Mouse (Mus musculus) common myeloid progenitor, adult 5-6 weeks (primary cell): ENCODE data around the gene Zmym4. TPM values are rescaled to one million over a fixed set of nuclear protein-coding genes. Genes with fewer than 3 reads are reported as not detected.
"Not testable (repeated sequence)": the region's sequence is repeated elsewhere in the genome, so short reads cannot be mapped to it uniquely, and the experiment has no call there.

Experiments used
- ATAC-seq: replicated peaks from 2 replicates; pipeline ENCODE4 v1.8.0; 2016; ENCODE audit warnings: low read depth, mild to moderate bottlenecking, moderate TSS enrichment, inconsistent platforms; ENCODE audit not compliant: poor library complexity, severe bottlenecking
- total RNA-seq: library from RNA; stranded (forward); fragments of 200-1000, 187-1606 nt; gene quantifications from 2 replicates; pipeline ENCODE4 v1.2.3, GENCODE M21; 2017

The Zmym4 gene
- 40.8 and 57.0 TPM in 2 replicates for total RNA-seq

DNA sequence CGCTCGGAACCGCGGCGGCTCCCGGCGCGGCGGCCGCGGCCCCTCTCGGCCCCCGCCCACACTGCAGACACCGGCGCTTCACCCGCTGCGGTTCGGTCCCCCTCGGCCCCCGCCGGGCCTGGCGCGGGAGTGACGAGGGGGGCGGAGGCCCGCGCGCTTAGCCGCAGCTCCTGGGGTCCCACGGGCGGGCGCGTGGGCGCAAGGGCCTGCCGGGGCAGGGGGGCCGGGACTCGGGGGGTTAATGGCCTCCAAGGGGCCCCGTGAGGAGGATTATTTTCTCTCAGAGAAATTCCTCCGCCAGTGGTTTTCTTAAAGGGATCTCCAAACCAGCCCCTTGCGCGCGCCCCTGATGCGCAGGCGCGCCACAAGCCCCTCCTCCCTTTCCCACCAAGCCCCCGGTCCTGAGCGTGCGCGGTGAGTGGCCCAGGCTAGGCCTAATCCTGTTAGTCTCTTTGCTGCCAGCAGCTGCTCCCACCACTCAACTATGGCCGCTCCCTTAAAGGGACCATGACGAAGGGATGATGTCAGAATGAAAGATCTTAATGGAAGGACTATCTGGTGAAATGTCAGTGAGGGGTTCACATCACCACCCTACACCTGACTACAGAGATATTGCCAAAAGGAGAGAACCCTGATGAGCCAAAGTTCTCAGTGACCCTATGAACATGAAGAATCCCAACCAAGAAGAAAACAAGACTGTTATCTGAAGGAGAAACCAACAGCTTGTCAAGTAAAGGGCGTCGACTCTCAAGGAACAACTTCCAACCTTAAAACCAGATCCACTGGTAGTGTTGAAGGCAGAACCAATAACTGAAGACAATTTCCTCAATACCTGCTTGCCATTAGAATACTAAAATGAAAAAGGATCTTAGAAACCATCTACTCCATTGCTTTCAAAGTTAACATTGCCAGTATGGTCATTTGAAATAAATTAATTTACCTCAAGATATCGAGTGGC, at the start of gene Zmym4:
Zmym4 (minus strand) TSS at position 272 of the 958 bp plus-strand sequence.
- ATAC-seq: peak; percentile 99

DNA sequence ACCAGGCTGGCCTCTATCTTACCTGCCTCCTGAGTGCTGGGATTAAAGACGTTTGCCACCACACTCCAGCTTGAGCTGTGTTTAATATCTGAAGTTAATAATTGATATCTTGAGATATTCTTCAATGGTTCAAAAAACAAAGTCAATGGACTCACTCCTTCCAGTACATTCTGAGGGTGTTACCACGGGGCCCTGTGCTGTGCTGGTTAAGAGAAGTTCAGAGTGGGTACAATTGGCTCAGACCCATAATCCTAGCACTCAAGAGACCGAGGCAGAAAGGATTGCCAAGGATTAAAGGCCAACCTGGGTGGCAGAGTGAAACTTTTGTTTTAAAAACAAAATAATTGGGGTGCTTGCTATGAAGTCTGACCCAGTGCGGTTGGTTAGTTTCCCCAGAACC, 48.4 kb upstream of the Zmym4 start:
- ATAC-seq: no peak

DNA sequence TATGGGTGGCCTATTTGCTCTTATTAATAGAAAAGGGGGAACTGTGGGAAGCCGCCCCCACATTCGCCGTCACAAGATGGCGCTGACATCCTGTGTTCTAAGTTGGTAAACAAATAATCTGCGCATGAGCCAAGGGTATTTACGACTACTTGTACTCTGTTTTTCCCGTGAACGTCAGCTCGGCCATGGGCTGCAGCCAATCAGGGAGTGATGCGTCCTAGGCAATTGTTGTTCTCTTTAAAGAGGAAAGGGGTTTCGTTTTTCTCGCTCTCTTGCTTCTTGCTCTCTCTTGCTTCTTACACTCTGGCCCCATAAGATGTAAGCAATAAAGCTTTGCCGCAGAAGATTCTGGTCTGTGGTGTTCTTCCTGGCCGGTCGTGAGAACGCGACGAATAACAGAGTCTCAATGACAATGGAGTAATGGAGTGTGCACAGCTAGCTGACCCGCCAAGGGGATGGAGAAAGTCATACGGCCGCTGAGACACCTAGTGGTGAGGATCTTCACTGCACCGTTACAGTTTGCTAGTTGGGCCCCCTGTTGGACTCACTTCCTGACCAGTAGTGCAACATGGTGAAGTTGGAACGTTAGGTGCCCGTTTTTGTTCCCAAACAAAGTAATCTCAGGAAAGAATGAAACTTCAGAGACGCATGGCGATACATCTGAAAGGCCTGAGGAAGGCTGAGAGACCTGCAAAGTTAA, 47.5 kb upstream of the Zmym4 start:
- peak; percentile 100 for ATAC-seq

DNA sequence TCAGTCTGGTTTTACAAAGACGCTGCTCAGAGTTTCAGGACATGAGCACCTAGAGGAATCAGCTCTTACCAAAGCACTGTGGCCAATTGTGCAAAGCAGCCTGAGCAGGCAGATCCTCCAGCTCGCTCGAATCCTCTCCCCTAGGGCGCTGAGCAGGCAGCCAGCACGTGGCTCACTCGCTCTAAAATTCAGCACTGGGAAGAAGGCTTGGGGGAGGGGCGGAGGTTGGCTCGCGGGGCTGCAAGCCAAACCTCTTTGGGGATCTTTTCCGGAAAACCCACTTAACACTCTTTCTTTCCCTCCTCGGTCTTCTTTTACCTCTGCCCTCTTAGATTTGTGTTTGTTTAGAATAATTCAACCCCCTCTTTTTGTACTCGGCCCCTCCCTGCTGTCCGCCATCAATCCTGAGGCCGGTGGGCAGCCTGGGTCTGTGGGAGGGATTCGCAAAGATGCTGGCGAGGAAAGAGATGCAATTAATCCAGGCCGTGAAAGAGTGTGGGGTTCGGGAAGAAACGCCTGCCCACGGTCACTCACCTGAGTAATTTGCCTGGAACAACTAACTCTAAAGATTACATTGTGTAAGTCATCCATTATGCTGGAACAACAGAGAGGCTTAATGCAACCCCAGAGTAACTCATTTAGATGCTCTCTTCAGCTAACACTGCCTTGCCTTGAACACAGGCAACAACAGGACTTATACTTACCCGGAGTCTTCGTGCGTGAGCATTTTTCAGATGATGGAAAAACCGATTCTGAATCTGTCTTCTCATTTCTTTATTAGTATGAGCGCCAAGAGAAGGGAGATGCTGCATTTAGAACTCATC, 37.4 kb upstream of the Zmym4 start:
- peak; percentile 54; the same call in 1 of the 2 replicates for ATAC-seq

DNA sequence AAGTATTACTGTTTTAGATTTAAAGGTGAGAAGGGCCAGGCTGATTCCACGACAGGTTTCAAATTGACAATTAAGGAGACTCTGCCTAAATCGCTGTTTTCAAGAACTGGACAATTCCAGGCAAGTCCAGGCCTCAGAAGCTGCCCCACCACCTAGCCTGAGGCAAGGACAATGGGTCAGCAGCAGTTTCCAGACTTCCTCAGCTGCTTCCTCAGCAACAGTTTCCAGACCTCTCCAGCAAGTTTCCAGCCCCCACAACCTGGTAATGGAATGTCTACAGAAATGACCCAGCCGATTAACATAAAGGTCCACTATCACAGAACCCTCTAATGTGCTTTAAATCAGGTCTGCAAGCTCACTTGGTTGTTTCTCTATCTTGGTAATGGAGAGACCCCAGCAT, 36.4 kb upstream of the Zmym4 start:
- no peak for ATAC-seq

DNA sequence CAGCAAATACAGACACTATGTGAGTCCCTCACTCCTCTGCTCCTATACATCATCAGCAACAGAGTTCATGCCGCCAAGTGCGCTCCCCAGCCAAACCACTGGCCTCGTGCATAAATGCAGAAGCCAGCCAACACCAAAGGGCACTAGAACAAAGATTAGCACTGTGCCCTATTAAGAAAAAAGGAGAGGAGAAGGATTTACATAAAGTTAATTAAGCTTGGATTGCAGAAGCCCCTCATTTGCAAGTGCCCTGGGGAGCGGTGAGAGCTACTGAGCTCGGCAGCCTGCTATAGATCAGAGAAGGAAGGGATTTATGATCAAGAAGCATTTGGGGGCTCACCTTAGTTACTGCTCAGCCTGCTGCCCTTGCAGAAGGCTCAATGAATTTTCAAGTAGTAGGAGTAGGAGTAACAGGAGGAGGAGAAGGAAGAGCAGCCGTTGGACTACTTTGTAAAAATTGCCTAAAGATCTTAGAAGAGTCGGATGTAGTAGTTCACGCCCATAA, 32.7 kb upstream of the Zmym4 start:
- no peak for ATAC-seq

DNA sequence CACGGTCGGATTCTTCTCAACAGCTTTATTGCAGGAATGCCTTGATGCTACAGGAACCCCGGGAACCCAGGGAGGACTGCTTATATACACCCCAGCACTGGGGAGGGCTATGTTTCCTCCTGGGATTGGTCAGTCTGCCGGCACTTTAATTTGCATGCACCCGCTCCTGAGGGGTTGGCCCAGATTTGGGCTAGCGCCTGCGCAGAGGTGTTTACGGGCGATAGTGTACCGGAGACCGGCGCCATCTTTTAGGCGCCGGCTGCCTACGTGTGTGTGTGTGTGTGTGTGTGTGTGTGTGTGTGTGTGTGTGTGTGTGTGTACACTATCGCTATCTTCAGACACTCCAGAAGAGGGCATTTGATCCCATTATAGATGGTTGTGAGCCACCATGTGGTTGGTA, 31.4 kb upstream of the Zmym4 start:
- not testable (repeated sequence) for ATAC-seq

DNA sequence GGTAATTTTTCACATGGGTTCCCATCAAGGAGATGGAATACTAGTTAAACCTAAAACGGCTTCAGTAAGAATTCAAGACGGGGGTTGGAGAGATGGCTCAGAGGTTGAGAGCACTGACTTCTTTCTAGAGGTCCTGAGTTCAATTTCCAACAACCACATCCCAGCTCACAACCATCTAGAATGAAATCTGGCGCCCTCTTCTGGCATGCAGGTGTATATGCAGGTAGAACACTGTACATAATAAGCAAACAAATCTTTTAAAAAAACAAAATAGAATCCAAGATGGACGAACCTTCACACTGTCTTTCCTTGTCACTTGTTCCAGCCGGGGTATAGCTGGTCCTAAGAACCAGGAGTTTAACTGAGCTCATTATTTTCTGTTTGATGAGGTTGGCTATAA, 24.4 kb upstream of the Zmym4 start:
- ATAC-seq: peak; percentile 39; the same call in 1 of the 2 replicates

DNA sequence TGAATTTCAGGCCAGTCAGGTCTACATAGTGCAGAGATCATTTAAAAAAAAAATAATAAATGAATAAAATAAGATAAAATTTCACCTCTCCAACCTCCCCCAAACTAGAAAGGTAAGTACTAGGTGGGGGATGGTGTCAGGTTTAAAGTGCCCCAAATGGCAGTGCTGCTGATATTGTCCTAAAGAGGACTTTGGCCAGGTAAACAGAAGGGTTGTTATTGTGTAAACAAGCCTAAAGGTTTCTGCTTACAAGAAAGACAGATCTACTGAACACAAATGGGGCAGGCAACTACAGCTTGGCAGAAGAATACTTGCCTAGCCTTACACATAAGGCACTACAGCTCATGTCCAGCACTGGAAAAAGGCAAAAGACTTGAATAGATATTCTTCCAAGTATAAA, 22.6 kb upstream of the Zmym4 start:
- no peak for ATAC-seq

DNA sequence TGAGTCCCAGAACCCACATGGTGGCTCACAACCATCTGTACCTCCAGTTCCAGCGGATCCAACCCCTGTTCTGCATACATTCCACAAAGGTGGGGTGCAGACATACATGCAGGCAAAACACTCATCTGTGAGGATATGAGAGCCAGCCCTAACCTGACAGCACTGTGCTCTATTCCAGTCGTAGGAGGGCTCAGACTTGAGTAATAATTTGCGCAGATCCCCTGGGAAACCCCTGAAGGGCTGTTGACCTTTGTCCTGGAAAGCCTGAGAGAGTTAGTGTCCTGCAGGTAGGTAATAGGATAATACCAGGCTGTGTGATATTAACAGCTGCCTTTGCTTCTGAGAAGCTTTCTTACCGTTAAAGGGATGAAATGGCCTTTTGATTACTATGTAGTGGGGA, 20.6 kb upstream of the Zmym4 start:
- ATAC-seq: no peak

DNA sequence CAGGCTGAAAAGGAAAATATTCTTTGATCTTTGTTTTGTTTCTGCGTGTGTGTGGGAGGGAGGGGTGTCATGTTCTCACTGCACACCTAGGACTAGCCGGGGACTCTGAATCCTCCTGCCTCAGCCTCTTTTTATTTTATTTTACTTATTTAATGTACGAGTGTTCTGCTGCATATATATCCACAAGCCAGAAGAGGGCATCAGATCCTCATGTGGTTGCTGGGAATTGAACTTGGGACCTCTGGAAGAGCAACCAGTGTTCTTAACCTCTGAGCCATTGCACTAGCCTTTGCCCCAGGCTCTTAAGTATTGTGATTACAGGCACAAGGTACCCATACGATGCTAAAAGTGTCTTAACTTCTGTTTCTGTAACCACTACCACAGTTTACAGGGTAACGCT, 18.8 kb upstream of the Zmym4 start:
- no peak for ATAC-seq

DNA sequence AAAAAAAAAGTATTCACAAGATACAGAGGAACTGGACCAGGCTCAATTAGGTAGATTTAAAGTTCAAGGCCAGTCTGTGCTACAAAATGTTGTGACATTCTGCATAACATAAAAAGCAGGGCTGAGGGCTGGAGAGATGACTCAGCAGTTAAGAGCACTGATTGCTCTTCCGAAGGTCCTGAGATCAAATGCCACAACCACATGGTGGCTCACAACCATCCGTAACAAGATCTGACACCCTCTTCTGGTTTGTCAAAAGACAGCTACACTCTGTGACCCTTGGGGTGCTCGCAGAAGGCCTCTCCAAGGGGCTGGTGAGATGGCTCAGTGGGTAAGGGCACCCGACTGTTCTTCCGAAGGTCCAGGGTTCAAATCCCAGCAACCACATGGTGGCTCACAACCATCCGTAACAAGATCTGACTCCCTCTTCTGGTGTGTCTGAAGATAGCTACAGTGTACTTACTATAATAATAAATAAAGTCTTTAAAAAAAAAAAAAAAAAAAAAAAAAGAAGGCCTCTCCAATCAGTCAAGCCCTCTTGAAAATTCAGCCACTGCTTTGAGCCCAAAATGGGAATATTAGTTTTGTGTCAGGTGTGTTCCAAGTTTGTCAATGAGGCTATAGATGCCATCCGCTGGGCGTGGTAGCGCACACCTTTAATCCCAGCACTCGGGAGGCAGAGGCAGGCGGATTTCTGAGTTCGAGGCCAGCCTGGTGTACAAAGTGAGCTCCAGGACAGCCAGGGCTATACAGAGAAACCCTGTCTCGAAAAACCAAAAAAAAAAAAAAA, 16.0 kb upstream of the Zmym4 start:
- not testable (repeated sequence) for ATAC-seq

DNA sequence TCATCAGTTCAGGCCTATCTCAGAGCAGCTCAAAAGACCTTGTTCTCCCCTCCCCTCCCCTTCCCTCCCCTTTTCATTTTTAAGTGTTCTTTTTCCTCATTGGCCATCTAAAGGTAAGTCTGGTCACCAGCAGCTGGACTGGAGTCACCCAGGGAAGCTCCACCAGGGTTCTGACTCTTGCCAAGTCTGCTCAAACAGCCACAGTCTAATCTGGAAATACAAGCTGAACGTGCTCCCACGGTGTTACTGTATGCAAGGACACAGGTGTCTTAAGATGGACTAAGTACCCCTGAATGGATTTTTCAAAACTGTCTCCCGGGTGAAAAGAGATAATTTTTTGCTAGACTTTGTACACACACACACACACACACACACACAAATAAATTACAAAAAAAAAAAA, 15.4 kb upstream of the Zmym4 start:
- no peak for ATAC-seq

DNA sequence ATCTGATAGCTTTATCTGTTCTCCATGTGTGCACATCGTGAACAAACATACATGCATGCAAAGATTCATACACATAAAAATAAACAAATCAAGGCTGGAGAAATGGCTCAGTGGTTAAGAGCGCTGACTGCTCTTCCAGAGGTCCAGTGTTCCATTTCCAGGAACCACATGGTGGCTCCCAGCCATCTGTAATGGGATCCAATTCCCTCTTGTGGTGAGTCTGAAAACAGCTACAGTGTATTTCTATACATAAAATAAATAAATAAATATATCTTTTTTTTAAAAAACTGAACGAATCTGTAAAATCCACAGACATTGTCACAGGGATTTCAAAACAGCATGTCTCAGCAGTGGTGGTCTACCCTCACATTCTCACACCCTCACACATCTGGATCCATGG, 10.8 kb upstream of the Zmym4 start:
- no peak for ATAC-seq

DNA sequence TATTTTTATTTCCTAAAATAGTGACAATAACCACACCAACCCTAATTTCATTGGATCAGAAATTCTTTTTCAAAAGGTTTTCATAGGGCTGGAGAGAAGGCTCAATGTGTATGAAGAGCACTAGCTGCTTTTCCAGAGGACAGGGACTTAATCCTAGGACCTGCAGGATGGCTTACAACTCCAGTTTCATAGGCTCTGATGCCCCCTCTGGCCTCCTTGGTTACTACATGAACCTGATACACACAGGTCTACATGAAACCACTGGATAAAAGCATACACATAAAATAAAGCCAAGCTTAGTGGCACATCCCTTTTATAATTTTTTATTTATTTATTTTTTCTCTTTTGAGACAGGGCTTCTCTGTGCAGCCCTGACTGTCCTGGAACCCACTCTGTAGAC, 9.5 kb upstream of the Zmym4 start:
- ATAC-seq: no peak

DNA sequence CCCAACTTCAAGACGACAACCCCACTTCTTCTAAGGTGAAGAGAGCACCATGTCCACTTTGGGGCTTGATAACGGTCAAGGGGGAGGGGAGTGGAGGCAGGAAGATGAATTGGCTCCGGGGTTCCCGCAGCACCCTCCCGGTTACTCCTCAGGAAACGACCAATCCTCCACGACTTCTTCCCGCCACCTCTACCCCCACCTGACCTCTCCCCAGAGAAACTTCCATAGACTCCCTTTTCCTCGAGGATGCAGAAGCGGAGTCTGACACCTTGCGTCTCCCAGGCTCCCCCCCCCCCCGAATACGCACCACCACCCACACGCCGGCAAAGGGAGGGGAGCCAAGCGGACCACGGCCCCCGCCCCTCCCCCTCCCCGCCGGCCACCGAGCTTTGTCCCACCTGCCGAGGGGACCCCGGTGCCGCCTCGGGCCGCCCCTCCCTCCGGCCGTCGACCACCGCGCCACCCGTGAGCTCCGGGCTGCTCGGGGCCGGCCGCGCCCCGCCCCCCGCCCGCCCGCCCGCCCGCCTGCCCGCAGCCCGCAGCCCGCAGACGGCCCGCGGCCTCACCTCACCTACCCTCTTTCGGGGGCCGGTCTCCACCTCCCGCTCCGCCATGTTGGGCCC, 583 bp downstream of the Zmym4 start:
- peak; percentile 10; the same call in 1 of the 2 replicates for ATAC-seq

DNA sequence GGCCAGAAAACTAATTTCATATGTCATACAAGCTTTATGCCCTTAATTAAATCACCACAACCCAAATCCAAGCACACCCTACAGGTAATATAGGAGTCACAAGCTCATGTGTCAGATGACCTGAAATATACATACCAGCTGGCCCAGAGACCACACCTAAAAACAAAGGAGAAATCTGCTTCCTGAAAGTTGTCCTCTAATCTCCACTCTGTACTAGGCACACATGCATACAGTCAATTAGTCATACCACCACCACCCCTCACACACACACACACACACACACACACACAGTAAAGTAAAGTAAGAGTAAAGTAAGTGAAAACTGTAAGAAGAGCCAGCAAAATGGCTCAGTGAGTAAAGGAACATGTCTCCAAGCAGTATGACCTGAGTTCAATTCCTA, 9.3 kb downstream of the Zmym4 start:
- ATAC-seq: no peak

DNA sequence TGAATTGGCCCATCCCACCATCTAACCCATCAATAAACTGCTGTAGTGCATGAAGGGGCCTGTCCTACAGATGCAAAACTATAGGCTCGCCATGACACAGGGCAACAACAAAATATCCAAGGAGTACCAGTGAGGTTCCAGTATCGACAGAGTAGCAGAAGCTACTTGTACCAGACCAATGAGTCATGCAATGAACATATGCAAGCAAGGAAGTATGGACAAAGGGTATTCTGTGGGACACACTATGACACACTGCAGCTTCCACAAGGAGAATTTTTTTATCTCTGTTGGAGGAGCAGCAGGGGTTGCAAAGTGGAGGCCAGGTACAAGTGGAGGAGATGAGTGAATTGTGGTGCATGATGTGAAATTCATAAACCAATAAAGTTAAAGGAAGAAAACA, 9.7 kb downstream of the Zmym4 start:
- no peak for ATAC-seq

DNA sequence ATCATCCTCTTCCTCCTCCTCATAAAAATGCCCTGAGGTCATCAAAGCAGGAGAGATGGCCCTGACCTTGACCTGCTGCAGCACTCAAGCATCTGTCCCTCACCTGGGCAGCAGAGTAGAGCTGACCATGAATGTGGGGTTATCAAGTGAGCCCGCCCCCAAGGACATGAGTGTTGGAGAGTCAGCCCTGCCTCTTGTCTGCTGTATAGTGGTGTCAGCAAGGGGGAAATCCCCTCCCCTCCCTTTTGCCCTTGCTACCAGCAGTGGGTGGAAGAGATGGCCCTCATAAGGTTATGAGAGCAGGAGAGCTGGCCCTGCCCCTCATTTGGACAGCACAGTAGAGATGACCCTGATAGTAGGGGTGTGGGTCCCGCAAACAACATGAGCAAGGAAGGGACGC, 10.5 kb downstream of the Zmym4 start:
- no peak for ATAC-seq
